Mouse (Mus musculus): ENCODE results near the gene Kcnc2. TPM values are rescaled to one million over a fixed set of nuclear protein-coding genes. Genes with fewer than 3 reads are reported as not detected.

Gene Kcnc2
- polyA plus RNA-seq, 1 experiment, result not detected

DNA sequence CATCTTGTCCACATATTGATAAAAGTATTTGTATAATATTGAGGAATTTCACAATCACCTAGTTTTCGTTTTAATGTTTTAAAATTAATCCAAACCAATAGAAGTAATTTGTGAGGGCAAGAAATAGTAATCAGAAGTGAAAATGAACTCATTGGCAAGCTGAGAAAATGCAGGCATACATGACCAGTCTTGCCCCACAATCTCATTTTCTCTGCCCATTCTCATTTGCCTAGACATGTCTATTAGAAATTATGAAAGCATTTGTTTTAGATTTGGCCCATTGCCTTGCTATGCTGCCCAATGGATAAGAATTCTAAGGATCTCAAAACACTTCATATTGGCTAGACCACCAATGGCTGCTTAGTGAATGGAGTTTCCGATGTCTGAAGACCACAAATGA is 166.0 kb downstream of the Kcnc2 start:
- Histone ChIP-seq H3K4me1 (ENCODE audit: control insufficient read depth, insufficient read depth, low read length) (no peaks in the 10 kb centered on the region), H3K4me3 (ENCODE audit: insufficient read depth, low read depth, low read length) (no peak overlapping the region), H3K27ac (ENCODE audit: insufficient read depth, low read depth, low read length) (no peak overlapping the region)
- TF ChIP-seq CTCF (IDR thresholded peaks at IDR 0.05; ENCODE audit: insufficient read depth, low read depth, low read length) (no peak), POLR2A (IDR thresholded peaks at IDR 0.05; ENCODE audit: insufficient read depth, low read depth, low read length) (no peak)
- 86% methylated on average over 2 of the region's 2 CpGs for WGBS

DNA sequence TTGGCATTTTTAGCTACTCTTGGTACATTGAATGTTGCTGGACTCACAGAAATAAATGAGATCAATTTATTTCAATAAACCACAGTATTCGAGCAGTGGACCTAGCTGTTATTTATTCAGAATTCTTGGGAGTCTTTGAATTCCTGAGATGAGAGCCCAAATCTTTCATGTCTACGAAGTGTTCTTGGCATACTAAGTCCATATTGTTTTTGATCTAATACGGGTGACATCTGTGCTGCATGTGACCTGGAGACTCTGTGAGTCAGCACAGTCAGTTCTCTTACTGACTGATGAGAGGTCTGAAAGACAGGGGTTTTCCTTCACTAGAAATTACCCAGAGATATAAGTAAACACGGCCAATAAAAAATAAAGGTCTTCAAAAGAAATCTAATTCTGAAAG is 173.7 kb downstream of the Kcnc2 start:
- 79% methylated on average over 4 of the region's 4 CpGs for WGBS
- H3K4me3 ChIP-seq (ENCODE audit: insufficient read depth, low read depth, low read length), result no peak overlapping the region
- H3K4me1 ChIP-seq (ENCODE audit: control insufficient read depth, insufficient read depth, low read length), result no peaks in the 10 kb centered on the region
- no peak for TF ChIP-seq CTCF (IDR thresholded peaks at IDR 0.05; ENCODE audit: insufficient read depth, low read depth, low read length)
- no peak for TF ChIP-seq POLR2A (IDR thresholded peaks at IDR 0.05; ENCODE audit: insufficient read depth, low read depth, low read length)
- no peak overlapping the region for H3K27ac ChIP-seq (ENCODE audit: insufficient read depth, low read depth, low read length)

DNA sequence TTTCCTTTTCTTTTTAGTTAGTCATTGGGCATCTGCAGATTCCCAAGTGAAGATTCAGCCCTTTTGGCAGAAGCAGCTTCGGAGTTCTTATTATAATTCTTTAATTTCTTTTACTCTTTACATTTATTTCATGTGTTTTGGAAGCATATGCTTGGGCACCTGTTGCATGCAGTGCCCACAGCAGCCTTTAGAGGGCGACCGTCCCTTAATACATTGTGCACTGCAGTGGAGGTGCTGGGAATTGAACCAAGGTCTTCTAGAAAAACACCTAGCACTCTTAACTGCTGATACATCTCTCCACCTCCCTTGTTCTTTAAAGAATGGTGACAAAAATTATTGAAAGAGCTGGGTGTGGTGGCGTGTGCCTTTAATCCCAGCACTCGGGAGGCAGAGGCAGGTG is 180.0 kb downstream of the Kcnc2 start:
- TF ChIP-seq CTCF (IDR thresholded peaks at IDR 0.05; ENCODE audit: insufficient read depth, low read depth, low read length) (no peak), POLR2A (IDR thresholded peaks at IDR 0.05; ENCODE audit: insufficient read depth, low read depth, low read length) (no peak)
- WGBS, result 88% methylated on average over 5 of the region's 5 CpGs
- H3K4me1 ChIP-seq (ENCODE audit: control insufficient read depth, insufficient read depth, low read length), result no peaks in the 10 kb centered on the region

DNA sequence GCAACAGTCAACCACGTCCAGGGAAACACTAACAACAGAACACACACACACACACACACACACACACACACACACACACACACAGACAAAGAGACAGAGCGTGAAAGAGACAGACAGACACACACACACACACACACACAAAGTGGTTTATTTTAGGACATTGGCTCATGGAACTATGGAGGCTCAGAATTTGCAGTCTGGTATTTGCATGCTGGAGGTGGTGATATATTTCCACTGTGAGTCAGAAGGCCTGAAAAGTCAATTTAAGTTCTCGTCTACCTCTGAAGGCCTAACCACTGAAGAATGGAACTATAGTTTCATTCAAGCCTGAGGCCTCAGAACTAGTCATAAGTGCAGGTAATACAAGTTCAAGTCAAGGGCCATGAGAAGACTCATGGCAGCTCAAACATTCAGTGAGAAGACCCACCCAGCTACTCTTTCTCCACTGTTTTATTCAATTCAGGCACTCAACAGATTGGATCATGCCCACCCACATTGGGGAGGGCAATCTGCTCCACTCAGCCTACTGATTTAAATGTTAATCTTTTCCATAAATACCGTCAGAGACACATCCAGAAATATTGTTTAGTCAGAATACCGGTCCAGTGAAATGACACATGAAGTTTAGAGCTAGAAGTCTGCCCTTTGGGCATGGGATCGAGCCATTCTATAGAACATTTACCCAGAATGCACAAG is 197.9 kb downstream of the Kcnc2 start:
- H3K4me3 ChIP-seq (ENCODE audit: insufficient read depth, low read depth, low read length), result no peak overlapping the region
- TF ChIP-seq CTCF (IDR thresholded peaks at IDR 0.05; ENCODE audit: insufficient read depth, low read depth, low read length), result no peak
- no peak for TF ChIP-seq POLR2A (IDR thresholded peaks at IDR 0.05; ENCODE audit: insufficient read depth, low read depth, low read length)
- H3K27ac ChIP-seq (ENCODE audit: insufficient read depth, low read depth, low read length), result no peak overlapping the region
- 78% methylated on average over 6 of the region's 6 CpGs for WGBS
- no peaks in the 10 kb centered on the region for H3K4me1 ChIP-seq (ENCODE audit: control insufficient read depth, insufficient read depth, low read length)

More for the DNA sequence above, 180.0 kb downstream of the Kcnc2 start:
- Histone ChIP-seq H3K4me3 (ENCODE audit: insufficient read depth, low read depth, low read length) (no peak overlapping the region), H3K27ac (ENCODE audit: insufficient read depth, low read depth, low read length) (no peak overlapping the region)

DNA sequence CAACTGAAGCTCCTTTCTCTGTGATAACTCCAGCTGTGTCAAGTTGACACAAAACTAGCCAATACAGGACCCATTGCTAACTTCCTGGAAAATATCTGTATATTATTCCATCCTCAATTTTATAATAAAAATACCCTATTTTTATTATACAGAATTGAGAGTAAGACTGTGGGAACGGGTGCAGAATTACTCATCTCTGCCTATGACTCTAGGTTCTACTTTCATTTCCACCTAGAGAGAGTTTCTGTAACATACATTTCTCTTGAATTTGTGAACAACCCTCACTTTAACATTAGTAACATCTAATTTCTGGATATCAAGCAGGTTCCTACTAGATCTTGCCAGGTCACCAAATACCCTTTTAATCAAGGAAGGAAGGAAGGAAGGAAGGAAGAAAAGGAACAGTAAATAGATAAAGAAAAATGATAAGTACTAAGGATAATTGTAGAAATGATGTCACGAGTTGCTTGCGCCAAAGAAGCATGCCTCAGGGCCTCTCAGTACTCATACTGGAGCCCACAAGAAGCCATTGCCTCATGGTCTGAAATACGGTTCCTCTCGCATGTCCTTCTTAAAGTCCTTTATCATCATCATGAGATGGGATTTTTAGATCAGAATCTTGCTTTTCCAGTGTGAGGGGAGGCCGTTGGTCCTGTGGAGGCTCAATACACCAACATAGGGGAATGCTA is 203.3 kb downstream of the Kcnc2 start:
- no peak overlapping the region for H3K4me3 ChIP-seq (ENCODE audit: insufficient read depth, low read depth, low read length)
- 94% methylated on average over 6 of the region's 6 CpGs for WGBS
- TF ChIP-seq POLR2A (IDR thresholded peaks at IDR 0.05; ENCODE audit: insufficient read depth, low read depth, low read length) (no peak), CTCF (IDR thresholded peaks at IDR 0.05; ENCODE audit: insufficient read depth, low read depth, low read length) (no peak)
- H3K4me1 ChIP-seq (ENCODE audit: control insufficient read depth, insufficient read depth, low read length), result no peaks in the 10 kb centered on the region
- H3K27ac ChIP-seq (ENCODE audit: insufficient read depth, low read depth, low read length), result no peak overlapping the region

DNA sequence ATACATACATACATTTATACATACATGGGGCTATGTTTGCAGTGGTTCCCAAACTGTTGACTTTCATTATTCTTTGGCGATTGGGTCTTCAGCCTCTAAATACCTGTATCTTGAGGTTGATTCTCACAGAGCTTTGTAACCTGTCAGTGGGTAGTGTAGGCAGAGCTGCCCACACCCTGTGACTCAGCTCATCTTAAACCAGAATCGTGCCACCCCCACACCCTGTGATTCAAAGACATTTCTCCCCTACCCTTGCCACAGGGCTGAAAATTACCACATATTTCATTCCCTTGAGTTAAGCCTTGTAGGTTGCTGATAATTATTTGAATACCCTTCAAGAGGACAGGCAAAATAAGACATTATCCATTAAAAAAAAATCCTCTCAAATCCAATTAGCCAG is 210.5 kb downstream of the Kcnc2 start:
- Histone ChIP-seq H3K27ac (ENCODE audit: insufficient read depth, low read depth, low read length) (no peak overlapping the region), H3K4me3 (ENCODE audit: insufficient read depth, low read depth, low read length) (no peak overlapping the region), H3K4me1 (ENCODE audit: control insufficient read depth, insufficient read depth, low read length) (no peaks in the 10 kb centered on the region)
- WGBS, result 55% methylated on average over 2 of the region's 2 CpGs
- TF ChIP-seq POLR2A (IDR thresholded peaks at IDR 0.05; ENCODE audit: insufficient read depth, low read depth, low read length) (no peak), CTCF (IDR thresholded peaks at IDR 0.05; ENCODE audit: insufficient read depth, low read depth, low read length) (no peak)

DNA sequence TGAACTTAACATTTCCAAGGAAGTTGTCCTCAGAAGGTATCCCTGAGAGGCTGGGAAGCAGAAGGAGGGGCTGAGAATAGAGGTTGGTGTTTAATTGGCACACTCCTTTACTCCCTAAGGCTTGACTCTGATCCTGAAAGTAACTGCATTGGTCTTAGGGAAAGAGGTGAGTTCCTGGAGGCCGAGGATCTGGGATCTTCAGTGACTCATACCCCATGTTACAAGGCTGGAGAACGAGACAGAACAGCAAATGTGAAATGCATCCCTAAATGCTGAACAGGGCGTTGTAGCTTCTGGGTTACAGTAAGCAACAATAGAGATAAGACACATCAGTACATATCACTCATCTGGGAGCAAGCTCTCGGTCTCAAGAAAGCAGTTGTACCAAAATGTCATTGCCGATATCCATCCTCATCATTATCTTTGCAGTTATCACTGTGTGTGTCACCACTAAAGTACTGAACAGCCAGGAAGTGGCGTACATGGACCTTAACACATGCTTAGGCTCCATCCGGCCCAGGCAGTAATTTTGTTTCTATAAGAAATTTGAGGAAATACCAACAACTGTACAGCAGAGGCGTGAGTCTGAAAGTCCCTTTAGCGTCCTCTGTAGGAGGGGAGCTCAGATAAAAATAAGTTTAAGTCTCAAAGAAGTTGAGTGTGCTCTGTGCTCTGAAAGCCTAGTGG is 211.1 kb downstream of the Kcnc2 start:
- H3K4me3 ChIP-seq (ENCODE audit: insufficient read depth, low read depth, low read length), result no peak overlapping the region
- no peaks in the 10 kb centered on the region for H3K4me1 ChIP-seq (ENCODE audit: control insufficient read depth, insufficient read depth, low read length)
- WGBS, result 72% methylated on average over 9 of the region's 9 CpGs
- no peak overlapping the region for H3K27ac ChIP-seq (ENCODE audit: insufficient read depth, low read depth, low read length)
- TF ChIP-seq POLR2A (IDR thresholded peaks at IDR 0.05; ENCODE audit: insufficient read depth, low read depth, low read length), result no peak
- no peak for TF ChIP-seq CTCF (IDR thresholded peaks at IDR 0.05; ENCODE audit: insufficient read depth, low read depth, low read length)

DNA sequence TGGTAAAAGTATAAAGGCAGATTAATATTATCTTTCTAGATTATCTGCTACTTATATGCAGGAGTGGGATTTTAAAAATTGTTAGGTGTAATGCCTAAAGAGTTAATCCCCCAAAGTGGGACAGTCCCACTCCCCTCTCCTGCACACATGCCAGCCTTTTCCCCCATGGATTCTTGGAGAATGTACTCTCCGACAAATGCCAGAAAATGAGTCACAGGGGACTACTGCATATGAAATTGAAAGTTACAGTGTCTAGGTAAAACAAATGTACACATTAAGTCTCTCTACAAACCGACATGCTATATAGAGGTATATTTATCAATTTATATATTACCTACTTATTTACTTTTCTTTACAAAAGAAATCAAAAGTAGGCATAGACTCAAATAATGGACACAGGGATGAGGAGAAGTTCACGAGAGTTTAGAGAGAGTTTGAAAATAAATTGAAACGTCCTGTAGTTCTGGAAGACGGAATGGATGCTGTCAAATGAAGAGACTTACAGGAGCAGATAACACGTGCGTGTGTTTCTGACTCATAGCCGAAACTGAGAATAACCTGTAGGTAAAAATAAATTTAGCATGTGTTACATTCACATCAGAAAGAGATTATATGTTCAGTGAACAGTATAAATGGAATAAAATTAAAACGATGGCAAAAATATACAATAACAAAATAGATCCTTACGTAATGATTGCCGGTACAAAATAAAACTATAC is 213.6 kb downstream of the Kcnc2 start:
- H3K27ac ChIP-seq (ENCODE audit: insufficient read depth, low read depth, low read length), result no peak overlapping the region
- no peak overlapping the region for H3K4me3 ChIP-seq (ENCODE audit: insufficient read depth, low read depth, low read length)
- TF ChIP-seq CTCF (IDR thresholded peaks at IDR 0.05; ENCODE audit: insufficient read depth, low read depth, low read length) (no peak), POLR2A (IDR thresholded peaks at IDR 0.05; ENCODE audit: insufficient read depth, low read depth, low read length) (no peak)
- no peaks in the 10 kb centered on the region for H3K4me1 ChIP-seq (ENCODE audit: control insufficient read depth, insufficient read depth, low read length)
- 83% methylated on average over 11 of the region's 11 CpGs for WGBS
